Mouse (Mus musculus) G1E-ER4 (cell line): Measurements from ENCODE around the gene Slc37a1. TPM values are rescaled to one million over a fixed set of nuclear protein-coding genes. Genes with fewer than 3 reads are reported as not detected.

Source experiments
- GATA1 ChIP-seq: IDR thresholded peaks from one replicate; pipeline ENCODE4 v1.8.0; 2012; ENCODE audit warnings: low read length, inconsistent platforms
- polyA plus RNA-seq: library from polyadenylated mRNA; stranded (reverse); fragments of >175 nt; gene quantifications from 2 replicates; pipeline ENCODE4 v1.2.3, GENCODE M21; 2012

The Slc37a1 gene
- polyA plus RNA-seq, 1 experiment, result not detected

GRCm38 (mm10) chr17:31277931-31278330, 8.7 kb upstream of the Slc37a1 start:
- TF ChIP-seq GATA1, result no peak

DNA sequence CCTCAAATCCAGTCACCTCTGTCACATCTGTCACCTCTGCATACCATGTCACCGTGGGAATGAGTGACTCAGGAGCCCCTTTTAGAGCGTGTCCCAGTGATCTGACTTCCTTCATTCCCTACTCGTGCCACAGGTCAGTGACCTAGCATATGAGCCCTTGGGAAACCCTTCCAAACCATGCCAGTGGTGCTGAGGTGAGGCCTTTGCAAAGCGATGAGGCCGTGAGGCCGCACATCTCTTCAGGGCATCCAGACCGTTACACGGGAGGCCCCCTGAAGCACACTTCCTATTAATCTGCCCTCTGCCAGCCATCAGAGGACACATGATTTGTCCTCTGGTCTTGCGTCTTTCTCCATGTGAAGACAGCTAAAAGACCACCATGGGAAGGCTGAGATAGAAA, 7.1 kb upstream of the Slc37a1 start:
- no peak for TF ChIP-seq GATA1

DNA sequence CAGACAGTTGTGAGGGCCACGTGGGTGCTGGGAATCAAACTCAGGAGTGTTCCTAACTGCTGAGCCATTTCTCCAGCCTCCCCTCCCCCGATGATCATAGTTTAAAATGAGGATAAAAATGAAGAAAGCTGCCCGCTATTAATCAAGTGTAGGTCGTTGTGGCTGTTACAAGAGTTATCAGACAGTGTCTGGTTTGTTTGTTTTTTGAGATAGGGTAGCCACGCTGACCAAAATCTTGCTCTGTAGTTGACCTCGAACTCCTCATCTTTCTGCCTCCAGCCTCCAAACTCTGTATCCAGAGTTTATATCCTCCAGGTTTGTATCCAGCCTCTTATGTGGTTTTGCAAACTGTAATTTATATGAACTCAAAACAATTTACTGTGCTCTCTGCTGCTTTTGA, 6.3 kb upstream of the Slc37a1 start:
- no peak for TF ChIP-seq GATA1

GRCm38 (mm10) chr17:31281830-31282686, 4.5 kb upstream of the Slc37a1 start:
- TF ChIP-seq GATA1, result no peak

DNA sequence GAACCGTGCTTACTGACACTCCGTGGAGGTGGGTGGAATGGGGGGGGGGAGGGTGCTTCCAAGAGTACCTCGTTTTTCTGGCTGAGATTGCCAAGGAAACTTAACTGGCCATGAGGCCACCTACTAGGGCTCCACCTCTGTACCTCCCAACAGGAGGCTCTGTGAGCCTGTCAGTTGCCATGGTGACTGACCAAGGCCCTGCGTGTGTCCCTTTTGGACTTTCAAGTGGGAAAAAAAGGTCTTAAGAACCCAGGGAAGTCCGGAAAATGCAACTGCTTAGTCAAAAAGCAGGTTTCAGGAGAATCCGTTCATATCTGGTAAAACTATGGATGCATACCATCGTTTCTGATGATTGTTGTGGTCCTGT, 3.9 kb upstream of the Slc37a1 start:
- TF ChIP-seq GATA1, result no peak

- no peak for TF ChIP-seq GATA1
These were observed 725 bp upstream of the Slc37a1 start for GRCm38 (mm10) chr17:31285867-31286266.

GRCm38 (mm10) chr17:31287216-31287615, 624 bp downstream of the Slc37a1 start:
- no peak for TF ChIP-seq GATA1

DNA sequence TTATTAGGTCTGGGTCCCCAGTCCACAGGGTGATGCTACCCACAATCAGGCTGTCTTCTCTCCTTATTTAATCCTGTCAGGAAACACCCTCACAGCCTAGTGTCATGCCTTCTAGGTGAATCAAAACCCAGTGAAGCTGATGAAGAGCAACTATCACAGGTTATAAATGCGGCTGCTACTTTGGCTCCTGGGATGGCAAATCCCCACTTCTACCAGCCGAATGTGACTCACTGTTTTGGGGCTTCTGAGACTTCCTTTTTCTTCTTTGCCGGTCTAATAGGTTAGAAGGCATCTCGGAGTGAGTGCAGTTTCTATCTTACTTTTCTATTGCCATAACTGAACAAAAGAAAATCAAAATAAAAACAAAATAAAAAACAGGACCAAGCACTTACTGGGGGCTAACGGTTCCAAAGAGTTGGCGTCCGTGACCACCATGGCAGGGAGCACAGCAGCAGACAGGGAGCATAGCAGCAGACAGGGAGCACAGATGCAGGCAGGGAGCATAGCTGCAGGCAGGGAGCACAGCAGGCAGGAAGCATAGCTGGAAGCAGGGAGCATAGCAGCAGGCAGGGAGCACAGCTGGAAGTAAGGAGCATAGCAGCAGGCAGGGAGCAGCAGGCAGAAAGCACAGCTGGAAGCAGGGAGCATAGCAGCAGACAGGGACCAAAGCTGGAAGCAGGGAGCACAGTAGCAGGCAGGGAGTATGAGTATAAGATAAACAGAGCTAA, 2.6 kb downstream of the Slc37a1 start:
- TF ChIP-seq GATA1, result no peak

DNA sequence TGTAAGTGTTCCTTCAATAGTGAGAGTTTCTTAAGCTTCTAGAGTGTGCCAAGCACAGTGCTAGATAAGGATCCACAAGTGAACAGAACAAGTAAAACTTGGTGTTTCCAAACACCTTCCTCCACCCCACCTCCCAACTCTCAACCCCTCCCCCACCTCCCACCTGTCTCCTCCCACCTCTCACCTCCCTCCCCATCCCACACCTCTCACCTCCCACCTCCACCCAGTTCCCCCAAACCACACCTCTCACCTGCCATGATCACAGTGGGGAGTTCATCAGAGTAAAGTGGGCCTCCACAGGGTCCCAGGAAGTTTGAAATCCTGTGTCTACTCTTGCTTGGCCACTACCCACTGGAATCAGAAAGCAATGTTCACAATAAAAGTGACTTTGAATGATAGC, 3.7 kb downstream of the Slc37a1 start:
- TF ChIP-seq GATA1, result no peak

DNA sequence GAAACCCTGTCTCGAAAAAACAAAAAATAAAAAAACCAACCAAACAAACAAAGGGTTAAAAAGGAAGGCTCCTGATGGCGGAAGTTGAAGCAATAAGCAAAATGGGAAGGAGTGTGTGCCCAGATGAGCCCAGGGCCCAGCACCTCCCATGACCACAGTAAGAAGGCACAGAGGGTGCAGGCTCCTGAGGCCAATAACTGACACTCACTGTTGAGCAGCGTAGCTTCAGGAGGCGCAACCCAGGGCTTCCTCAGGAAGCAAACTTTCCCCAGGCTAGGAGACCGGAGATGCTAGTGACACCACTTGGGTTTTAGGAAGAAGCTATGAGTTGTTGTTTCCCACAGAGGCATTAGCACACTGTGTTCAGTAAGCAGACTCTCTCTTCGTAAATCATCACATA, 4.3 kb downstream of the Slc37a1 start:
- no peak for TF ChIP-seq GATA1

DNA sequence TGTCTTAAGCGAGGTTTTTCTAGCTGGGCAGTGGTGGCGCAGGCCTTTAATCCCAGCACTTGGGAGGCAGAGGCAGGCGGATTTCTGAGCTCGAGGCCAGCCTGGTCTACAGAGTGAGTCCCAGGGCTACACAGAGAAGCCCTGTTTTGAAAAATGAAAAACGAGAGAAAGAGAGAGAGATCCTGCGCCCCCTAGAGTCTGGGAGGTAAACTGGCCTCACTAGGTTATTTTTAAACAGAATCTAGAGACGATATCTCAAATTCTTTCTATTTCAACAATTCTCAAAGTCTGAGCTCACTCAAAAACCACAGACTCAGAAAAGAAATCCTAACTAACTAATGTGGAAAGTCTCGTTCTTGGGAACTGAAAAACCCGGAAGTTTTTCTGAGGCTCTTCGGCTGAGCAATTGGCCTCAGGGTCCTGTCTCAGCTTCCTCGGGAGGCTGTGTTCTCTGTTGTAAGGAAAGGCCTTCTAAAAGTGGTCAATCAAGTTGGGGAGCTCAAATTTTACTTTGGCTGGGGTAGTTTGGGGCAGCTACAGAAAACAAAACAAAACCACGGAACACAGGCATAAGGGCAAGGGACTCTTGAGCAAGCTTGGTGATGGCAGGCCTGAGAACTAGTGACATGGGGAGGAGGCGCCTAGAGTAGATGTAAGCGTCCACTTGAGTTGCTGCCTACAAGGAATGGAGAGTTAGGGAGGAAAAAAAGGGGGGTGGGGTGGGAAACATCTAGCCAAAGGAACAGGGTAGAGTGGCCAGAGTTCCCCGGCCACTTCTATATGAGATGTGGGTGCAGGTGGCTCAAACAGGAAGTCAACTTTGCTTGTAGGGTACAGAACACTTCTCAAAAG, 8.0 kb downstream of the Slc37a1 start:
- no peak for TF ChIP-seq GATA1

- no peak for TF ChIP-seq GATA1
These were observed 8.8 kb downstream of the Slc37a1 start for GRCm38 (mm10) chr17:31295215-31295891.

- TF ChIP-seq GATA1, result no peak
These were observed 9.5 kb downstream of the Slc37a1 start for GRCm38 (mm10) chr17:31295892-31296781.

DNA sequence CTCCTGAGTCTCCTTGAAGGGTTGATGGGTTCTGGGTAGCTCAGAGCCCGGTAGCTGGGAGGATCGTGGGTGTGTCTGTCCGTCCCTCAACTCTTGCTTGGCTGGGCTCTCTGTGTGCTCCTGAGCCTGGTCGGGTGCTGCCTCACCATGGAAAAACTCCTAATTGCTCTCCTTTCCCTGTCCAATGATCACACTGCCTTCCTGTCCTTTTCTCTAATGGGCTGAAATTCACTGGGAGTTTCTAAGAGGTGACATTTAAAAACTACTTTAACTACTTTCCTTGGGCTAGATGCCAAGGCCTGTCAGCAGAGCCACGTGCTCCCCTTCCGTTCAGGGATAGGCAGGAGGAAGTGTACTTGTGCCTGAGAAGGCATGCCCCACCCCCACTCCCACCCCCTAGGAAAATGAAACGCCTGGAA, 10.9 kb downstream of the Slc37a1 start:
- no peak for TF ChIP-seq GATA1
